Mouse (Mus musculus): ENCODE measurements around the gene Cdc34b. TPM values are rescaled to one million over a fixed set of nuclear protein-coding genes. Genes with fewer than 3 reads are reported as not detected.

The Cdc34b gene
- total RNA-seq, 2 experiments from 2014 or later, result 0.80 to 0.81 TPM

GRCm38 (mm10) chr11:94735746-94736145 lies 5.8 kb upstream of the Cdc34b start:
- no peak for DNase-seq

DNA sequence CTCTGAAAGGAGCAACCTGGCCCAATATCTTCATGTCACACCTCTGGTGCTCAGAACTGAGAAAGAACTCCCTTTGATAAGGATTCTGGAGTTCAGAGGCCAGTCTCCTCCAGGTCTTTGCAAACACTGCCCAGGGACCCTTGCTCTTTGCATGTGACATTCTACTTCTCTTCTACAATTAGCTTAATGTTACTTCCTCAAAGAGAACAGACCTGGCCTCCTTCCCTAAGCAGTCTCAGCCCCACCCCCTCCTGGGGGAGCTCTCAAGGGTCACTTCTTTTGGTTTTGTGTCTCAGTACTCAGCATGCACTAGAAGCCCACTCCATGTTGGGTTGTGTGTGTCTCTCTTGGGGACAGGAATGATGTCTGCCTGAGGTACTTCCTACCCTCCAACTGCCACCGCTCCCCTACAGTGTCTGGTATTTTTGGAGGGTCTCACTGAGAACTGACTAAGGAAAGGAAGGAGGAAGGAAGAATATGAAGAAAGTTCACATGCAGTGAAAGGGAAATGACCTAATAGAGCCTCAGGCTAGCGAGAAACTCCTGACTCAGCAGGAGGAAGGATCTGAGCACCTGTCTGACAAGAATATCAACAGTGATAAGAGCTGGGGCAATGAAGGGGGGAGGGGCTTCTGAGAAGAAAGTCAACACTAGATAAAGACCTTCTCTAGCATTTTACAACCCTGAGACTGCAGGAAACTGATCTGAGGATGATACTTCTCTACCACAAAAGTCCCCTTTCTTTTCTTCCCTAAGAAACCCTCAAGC lies 11.5 kb downstream of the Cdc34b start:
- DNase-seq, result no peak

DNA sequence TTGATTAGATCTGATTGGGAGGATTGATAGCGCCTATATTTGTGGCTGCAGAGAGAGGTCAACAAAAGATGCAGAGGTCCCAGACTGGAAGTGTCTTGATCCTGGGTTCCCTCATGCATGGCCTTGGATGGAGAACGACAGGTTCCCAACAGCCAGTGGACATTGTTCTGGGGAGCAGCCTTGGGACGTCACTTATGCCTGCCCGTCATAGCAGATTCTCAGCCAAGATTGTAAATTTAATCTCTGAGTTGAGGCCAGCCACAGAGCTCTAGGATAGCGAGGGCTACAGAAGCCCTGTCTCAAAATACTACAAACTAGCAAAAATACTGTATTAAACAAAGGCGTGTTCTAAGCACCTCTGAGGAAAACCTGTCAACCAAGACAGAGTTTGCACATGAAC lies 18.3 kb downstream of the Cdc34b start:
- DNase-seq, result no peak

GRCm38 (mm10) chr11:94760364-94760763 lies 18.8 kb downstream of the Cdc34b start:
- DNase-seq, result no peak

DNA sequence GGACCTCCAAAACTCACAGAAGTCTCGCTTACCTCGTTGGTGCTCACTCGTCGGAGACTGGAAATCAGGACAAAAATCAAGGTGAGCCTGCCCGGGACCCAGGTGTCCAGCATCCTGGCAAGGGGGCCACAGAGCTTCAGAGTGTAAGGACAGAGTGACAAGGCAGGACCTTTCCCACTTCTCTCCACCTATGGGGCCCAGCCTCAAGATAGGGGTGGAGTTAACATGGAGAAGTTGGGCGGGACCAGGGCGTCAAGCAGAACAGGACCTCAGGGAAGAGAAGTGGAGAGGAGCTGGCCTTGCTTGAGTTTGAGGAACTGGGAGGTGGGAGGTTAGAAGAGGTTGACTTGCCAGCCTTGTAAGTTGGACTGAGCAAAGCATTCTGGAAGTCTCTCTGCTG lies 19.2 kb downstream of the Cdc34b start:
- no peak for DNase-seq

- DNase-seq, result no peak
These were observed 20.7 kb downstream of the Cdc34b start for GRCm38 (mm10) chr11:94762281-94762680.

DNA sequence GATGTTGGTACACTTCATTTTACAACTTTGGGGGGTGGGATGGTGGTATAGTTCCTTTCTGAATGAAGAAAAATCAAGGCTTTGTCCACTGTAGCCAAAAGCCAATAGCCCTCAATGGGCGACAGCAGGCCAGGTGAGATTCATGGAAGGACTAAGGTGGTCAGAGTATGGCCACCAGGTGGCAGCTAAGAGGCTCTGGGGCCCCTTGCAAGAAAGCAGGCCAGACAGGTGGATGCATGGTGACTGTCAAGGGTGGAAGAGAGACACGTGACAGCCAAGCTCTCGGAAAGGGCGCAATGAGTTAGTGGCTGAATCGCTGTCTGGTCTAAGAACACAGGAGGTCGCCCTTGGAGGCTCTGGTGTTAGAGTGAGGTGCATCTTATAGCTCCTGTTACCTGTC lies 21.2 kb downstream of the Cdc34b start:
- no peak for DNase-seq

DNA sequence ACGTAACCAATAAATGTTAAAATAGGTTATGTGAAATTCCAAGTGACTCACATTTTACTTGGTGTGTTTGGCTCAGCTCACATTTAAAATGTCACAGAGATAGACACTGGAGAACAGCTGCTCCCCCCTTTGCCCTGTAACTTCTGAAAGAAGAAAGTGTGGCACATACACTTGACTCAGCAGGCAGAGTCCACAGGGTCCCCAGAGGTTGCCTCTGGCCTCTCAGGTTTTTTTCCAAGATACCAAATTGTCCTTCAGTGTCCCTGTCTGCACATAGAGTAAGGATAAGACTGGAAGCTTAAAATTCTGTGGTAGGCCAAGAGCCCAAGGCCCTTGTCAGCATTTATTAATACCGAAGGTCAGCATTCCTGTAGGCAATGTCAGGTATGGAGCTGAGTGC lies 25.7 kb downstream of the Cdc34b start:
- DNase-seq, result no peak

DNA sequence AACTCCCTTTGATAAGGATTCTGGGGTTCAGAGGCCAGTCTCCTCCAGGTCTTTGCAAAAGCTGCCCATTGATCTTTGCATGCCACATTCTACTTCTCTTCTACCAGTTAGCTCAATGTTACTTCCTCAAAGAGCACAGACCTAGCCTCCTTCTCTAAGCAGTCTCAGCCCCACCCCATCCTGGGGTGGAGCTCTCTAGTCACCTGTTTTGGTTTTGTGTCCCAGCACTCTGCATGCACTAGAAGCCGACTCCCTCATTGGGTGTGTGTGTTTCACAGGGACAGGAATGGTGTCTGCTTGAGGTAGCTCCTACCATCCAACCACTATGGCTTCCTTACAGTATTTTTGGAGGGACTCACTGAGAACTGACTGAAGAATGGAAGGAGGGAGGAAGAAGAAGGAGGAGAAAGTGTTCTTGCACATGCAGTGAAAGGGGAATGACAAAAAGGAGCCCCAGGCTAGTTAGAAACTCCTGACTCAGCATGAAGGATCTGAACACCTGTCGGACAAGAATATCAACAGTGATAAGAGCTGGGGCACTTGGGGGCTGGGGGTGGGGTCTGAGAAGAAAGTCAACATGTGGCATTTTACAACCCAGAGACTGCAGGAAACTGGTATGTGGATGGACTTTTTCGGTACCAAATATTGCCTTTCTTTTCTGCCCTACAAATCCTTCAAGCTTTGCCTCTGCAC lies 30.9 kb downstream of the Cdc34b start:
- DNase-seq, result no peak

- no peak for DNase-seq
These were observed 32.3 kb downstream of the Cdc34b start for GRCm38 (mm10) chr11:94773851-94774250.

DNA sequence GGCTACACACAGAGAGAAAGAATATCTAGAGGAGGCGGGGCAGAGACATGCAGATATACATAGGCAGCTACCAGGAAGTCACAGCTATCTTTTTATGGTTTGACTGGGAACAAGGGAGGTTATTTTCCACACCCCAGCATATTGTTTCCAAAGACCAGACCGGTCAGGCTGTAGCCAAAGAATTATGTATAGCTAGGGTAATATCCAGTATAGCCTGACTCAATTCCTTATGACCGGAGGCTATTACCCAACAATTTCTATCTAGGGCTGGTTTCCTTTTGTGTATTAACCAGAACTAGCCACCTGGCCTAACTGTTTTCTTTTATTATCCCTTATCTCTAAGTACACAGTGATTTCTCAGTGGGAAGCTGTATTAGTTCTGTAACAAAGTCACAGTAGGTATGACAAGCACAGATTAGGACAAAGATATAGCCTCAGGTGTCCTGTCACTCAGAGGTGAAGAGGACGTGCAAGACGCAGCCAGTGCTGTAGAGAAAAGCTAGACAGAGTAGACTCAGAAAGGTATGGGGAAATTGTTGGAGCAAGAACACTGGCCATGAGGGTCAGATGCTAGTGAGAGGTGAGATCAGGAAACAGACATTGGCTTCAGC lies 33.4 kb downstream of the Cdc34b start:
- no peak for DNase-seq

- no peak for DNase-seq
These were observed 41.0 kb downstream of the Cdc34b start, which contains the start of gene Tmem92 for GRCm38 (mm10) chr11:94782603-94783002. TSS of gene Tmem92 (minus strand) at chr11:94782703.

- peak; percentile 64 for DNase-seq
These were observed 43.7 kb downstream of the Cdc34b start for GRCm38 (mm10) chr11:94785247-94785646.

- DNase-seq, result no peak
These were observed 50.1 kb downstream of the Cdc34b start for GRCm38 (mm10) chr11:94791700-94792099.

Other genes with a start within 250 kb of the Cdc34b start
- gene Epn3, start 241.8 kb upstream of the Cdc34b start, total RNA-seq (2021), result under 1 TPM; 0.21 to 0.59 TPM
- not detected for gene Mycbpap, start 220.0 kb upstream of the Cdc34b start, total RNA-seq (2021)
- gene Rsad1, start 192.5 kb upstream of the Cdc34b start, total RNA-seq (2021), result 1 to 10 TPM; 4.3 to 6.0 TPM
- gene Chad, start 176.7 kb upstream of the Cdc34b start, total RNA-seq (2021), result 10 to 100 TPM; 10.3 to 14.3 TPM
- 10 to 100 TPM in 1 of 2 experiments, 1 to 10 TPM in 1; 8.1 to 10.0 TPM for gene Acsf2, start 139.9 kb upstream of the Cdc34b start, total RNA-seq (2021)
- 10 to 100 TPM; 40.4 to 51.2 TPM for gene Lrrc59, start 112.0 kb upstream of the Cdc34b start, total RNA-seq (2021)
- 10 to 100 TPM; 50.2 to 63.1 TPM for gene Mrpl27, start 88.0 kb upstream of the Cdc34b start, total RNA-seq (2021)
- 1 to 10 TPM; 1.3 to 1.5 TPM for gene Eme1, start 87.8 kb upstream of the Cdc34b start, total RNA-seq (2021)
- gene Xylt2, start 64.3 kb upstream of the Cdc34b start, total RNA-seq (2021), result 10 to 100 TPM; 10.1 to 12.3 TPM
- not detected for gene Gm11541, start 37.3 kb upstream of the Cdc34b start, total RNA-seq (2021)
- not detected for gene Tmem92, start 40.9 kb downstream of the Cdc34b start, total RNA-seq (2021)
- 1,000 to 10,000 TPM; 5,070 to 7,999 TPM for gene Col1a1, start 194.4 kb downstream of the Cdc34b start, total RNA-seq (2021)
- gene Hils1, start 225.8 kb downstream of the Cdc34b start, total RNA-seq (2021), result not detected
- 100 to 1,000 TPM; 185 to 194 TPM for gene Sgca, start 234.5 kb downstream of the Cdc34b start, total RNA-seq (2021)
- 10 to 100 TPM; 46.8 to 54.9 TPM for gene Ppp1r9b, start 249.3 kb downstream of the Cdc34b start, total RNA-seq (2021)